Mouse (Mus musculus): ENCODE results near the gene Olfr1371.

The Olfr1371 gene

GRCm38 (mm10) chr11:52213887-52214286, at the start of gene Olfr1371:
Gene Olfr1371 (minus strand): TSS chr11:52213987.
- no peak for DNase-seq

GRCm38 (mm10) chr11:52262338-52262737, 48.6 kb upstream of the Olfr1371 start:
- DNase-seq: no peak

GRCm38 (mm10) chr11:52261937-52262336, 48.1 kb upstream of the Olfr1371 start:
- no peak for DNase-seq

- no peak for DNase-seq
These were observed 47.1 kb upstream of the Olfr1371 start for GRCm38 (mm10) chr11:52260878-52261277.

GRCm38 (mm10) chr11:52258711-52259110, 44.9 kb upstream of the Olfr1371 start:
- no peak for DNase-seq

GRCm38 (mm10) chr11:52257376-52257775, 43.6 kb upstream of the Olfr1371 start:
- DNase-seq: no peak

- no peak for DNase-seq
These were observed 41.3 kb upstream of the Olfr1371 start for GRCm38 (mm10) chr11:52255077-52255476.

- peak; percentile 41 for DNase-seq
These were observed 40.0 kb upstream of the Olfr1371 start for GRCm38 (mm10) chr11:52253674-52254375.

- DNase-seq: no peak
These were observed 38.9 kb upstream of the Olfr1371 start for GRCm38 (mm10) chr11:52252692-52253091.

- no peak for DNase-seq
These were observed 38.0 kb upstream of the Olfr1371 start for GRCm38 (mm10) chr11:52251770-52252169.

GRCm38 (mm10) chr11:52249452-52249851, 35.7 kb upstream of the Olfr1371 start:
- no peak for DNase-seq

- DNase-seq: no peak
These were observed 27.2 kb upstream of the Olfr1371 start for GRCm38 (mm10) chr11:52240898-52241542.

GRCm38 (mm10) chr11:52234509-52234908, 20.7 kb upstream of the Olfr1371 start:
- no peak for DNase-seq

- no peak for DNase-seq
These were observed 20.1 kb upstream of the Olfr1371 start for GRCm38 (mm10) chr11:52233906-52234305.

GRCm38 (mm10) chr11:52233043-52233653, 19.4 kb upstream of the Olfr1371 start:
- DNase-seq: no peak

GRCm38 (mm10) chr11:52231606-52232541, 18.1 kb upstream of the Olfr1371 start, which contains the start of gene Skp1a:
Gene Skp1a (plus strand): TSS chr11:52231995.
- DNase-seq: peak; percentile 87

- no peak for DNase-seq
These were observed 16.9 kb upstream of the Olfr1371 start for GRCm38 (mm10) chr11:52230694-52231093.

- no peak for DNase-seq
These were observed 15.1 kb upstream of the Olfr1371 start for GRCm38 (mm10) chr11:52228722-52229448.

- DNase-seq: no peak
These were observed 13.9 kb upstream of the Olfr1371 start for GRCm38 (mm10) chr11:52227466-52228226.

- DNase-seq: no peak
These were observed 13.3 kb upstream of the Olfr1371 start for GRCm38 (mm10) chr11:52227053-52227452.

- DNase-seq: no peak
These were observed 12.3 kb upstream of the Olfr1371 start for GRCm38 (mm10) chr11:52225986-52226599.
